Mouse (Mus musculus) testis, adult 2 months (tissue): Measurements from ENCODE around the gene Tmprss15.

ENCODE experiments used
- CTCF ChIP-seq: fragments of 200-500 bp; IDR thresholded peaks from 2 replicates; pipeline ENCODE4 v1.5.1; 2012; ENCODE audit warnings: low read depth, mild to moderate bottlenecking, inconsistent platforms, low read length, moderate library complexity; ENCODE audit not compliant: control insufficient read depth, insufficient read depth, insufficient replicate concordance
- POLR2A ChIP-seq: fragments of 200-500 bp; IDR thresholded peaks from 2 replicates; pipeline ENCODE4 v1.6.1; 2012; ENCODE audit warnings: low read depth, mild to moderate bottlenecking, inconsistent platforms, low read length, moderate library complexity; ENCODE audit not compliant: control insufficient read depth

DNA sequence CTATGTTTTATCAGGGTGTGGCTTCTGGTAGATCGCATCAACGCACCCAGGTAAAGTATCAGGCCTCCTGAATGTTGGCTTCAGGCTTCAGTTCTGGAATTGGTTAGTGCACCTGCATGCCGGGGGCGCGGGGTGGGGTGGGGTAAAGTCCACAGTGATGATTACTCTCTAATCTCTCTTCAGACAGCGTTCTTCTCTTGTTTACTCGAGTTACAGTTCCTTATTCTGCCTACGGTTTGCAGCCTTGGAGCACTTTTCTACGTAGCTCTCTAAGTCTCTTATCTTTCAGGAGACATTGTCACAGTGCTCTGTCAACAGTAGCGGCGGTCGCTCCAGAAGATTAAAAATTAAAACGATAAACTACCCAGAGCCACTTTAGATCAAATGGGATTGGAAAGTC is 116.8 kb downstream of the Tmprss15 start:
- no peak for TF ChIP-seq CTCF
- TF ChIP-seq POLR2A = no peak
